Mouse (Mus musculus) lung, adult 18-20 months (tissue): ENCODE measurements around the gene Krt2.

Experiments
- DNase-seq, 2 experiments: peaks; one replicate each; pipeline ENCODE4 v3.0.0; 2022; ENCODE audit warnings: mixed read lengths in 2 of 2

Gene Krt2

DNA sequence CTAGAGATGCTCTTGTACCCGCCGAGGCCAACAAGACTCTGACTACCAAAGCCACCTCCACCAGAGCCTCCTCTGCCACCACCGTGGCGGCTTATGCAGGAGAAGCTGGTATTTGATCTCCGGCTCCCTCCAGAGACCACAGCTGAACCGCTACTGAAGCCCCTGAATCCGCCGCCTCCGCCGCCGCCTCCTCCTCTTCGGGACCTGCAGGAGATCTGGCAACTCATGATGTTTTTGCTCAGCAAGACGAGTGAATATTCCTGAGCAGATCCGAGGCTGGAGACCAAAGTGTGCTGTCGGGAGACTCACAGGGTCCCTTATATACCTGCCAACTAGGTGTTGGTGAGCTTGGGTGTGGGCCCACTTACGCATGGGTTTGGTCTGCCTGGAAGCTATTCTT, at the start of gene Krt2:
Gene Krt2 (minus strand): TSS at position 295 of the 400 bp plus-strand sequence.
- DNase-seq: no peak

DNA sequence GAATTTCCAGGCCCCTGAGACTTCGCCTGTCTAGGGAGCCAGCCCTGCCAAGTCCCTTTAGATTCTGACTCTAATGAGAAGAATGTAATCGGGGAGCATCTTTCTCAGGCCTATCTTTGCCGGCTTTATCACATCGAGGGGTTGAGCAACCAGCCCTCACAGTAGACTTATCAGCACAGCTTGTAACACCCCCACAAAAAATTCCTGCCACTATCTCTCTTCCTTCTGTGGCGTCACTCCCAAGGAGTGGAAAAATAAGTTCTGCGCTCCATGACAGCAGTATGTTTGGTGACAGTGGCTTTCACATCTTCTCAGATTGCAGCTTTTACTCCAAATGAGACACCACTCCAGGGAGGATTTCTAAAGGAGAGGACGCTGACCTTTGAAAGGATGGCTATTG, 48.8 kb upstream of the Krt2 start:
- no peak for DNase-seq

DNA sequence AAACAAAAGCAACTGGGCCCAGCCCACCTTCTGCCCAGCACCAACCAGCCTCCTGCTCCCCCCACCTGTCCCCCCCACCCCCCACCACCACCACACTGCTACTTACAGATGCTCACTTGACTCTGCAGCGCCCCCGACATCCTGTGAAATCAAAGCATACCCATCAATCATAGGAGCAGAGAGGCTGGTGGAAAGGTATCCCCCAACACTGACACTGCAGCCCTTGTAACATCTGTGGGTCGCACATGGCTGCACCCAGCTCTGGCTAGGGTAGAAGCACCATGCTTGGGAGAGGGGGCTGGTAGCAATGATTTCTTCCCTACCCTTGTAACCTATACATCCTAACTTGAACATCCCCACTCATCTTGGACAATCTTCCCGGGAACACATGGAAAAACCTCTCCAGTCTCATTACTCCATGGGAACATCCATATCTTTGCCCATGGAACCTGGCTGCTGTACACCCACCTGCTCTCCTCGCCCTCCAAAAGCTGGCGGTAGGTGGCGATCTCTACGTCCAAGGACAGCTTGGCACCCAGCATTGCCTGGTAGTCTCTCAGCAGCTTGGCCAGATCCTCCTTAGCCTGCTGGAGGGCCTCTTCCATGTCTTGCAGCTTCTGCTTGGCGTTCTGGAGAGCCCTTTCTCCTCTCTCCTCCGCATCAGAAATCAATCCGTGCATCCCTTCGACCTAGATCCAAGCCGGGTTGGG, 42.6 kb upstream of the Krt2 start:
- no peak for DNase-seq

- peak; percentile 42 to 50 for DNase-seq
Measured at GRCm38 (mm10) chr15:101859735-101860170, 41.8 kb upstream of the Krt2 start.

GRCm38 (mm10) chr15:101858673-101859425, 40.9 kb upstream of the Krt2 start:
- DNase-seq: no peak

DNA sequence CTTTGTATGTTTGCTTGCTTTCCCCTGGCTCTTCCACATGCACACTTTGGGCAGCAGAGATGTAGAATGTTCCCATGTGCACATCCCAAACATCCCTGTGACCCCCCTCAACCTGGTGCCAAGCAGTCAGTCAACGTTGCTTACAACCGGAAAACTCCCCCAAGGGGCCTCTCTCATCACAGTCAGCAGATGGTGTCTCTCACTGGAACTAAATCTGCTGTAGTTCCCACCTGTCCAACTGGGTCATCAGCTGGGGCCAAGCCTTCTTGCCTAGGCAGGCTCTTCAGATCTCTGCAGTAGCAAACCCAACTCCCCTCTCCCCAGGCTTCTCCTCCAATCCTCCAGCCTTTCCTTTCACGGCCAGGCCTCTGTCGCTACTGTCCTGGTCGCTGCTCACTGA, 38.7 kb upstream of the Krt2 start:
- no peak for DNase-seq

DNA sequence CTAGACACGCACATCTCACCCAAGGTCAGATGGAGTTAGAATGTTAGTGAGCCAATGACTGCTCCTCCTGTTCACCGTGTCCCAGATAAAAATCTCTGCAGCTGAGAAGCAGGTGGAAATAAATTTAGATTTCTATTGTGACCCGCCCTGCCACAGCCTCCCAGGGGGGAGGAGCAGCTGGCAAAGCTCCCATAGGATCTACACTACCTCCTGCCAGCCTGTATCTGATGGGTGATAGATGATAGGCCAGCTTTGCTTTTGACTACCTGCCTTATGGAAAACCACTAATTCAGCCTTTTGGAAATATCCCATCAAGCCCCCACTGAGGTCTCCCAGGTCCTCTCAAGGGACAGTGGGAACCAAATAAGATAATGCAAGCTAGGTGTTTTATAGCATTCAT, 37.8 kb upstream of the Krt2 start:
- no peak for DNase-seq

GRCm38 (mm10) chr15:101854294-101854693, 36.3 kb upstream of the Krt2 start:
- no peak for DNase-seq

GRCm38 (mm10) chr15:101852571-101852970, 34.6 kb upstream of the Krt2 start:
- DNase-seq: no peak

GRCm38 (mm10) chr15:101850694-101851093, 32.7 kb upstream of the Krt2 start, which contains the start of gene Krt1:
Gene Krt1, minus strand, starts transcription at chr15:101850794.
- no peak for DNase-seq

DNA sequence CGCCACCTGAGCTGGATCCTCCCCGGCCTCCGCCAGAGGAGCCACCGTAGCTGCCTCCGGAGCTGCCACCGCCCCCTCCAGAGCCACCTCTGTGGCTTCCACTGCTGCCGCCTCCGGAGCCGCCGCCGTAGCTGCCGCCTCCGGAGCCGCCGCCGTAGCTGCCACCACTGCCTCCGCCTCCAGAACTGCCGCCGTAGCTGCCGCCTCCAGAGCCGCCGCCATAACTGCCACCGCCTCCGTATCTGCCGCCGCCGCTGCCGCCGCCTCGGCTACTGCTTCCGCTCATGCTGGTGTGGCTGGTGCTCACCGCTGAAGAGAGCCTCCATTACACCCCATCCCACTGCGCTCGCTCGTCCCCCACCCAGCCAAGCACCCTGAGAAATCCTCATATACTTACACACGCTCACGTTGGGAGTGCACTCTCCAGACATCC, 28.0 kb upstream of the Krt2 start:
- DNase-seq: peak; percentile 21 to 44

DNA sequence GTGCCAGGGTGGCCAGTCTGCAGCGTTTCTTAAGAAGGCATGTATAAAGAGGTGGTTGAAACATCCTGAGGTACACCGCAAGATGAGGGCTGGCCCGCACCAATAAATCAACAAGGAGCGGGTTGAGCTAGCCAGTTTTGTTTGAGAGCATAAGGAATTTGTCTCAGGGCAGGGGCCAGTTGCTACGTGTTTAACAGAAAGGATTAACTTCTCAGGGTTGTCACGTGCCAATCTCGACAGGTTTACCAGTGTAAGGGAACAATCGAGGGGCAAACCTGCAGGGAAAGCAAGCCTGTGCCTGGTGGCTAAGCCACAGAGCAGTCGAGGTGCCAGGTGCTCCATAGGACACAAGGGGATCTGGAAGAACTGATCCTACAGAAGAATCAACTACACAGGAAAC, 25.2 kb upstream of the Krt2 start:
- no peak for DNase-seq

GRCm38 (mm10) chr15:101834784-101835328, 16.9 kb upstream of the Krt2 start:
- DNase-seq: no peak

DNA sequence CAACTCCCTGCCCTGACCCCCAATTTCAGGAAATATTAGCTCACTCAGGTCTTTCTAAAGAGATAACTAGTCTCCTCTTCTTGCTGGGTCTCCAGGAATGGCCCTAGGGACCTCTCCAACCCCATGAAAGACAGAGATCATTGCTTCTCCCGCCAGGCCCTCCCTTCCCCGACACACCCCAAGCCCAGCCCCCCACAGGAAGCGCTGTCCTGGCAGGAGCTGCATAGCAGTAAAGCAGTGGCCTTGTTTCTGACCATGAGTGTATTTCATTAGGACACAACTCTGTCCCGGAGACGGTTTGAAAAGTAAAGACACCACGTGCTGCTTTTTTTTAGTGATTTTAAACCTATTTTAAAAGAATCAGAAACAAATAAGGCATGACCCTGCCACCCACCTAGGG, 15.2 kb upstream of the Krt2 start:
- DNase-seq: no peak

DNA sequence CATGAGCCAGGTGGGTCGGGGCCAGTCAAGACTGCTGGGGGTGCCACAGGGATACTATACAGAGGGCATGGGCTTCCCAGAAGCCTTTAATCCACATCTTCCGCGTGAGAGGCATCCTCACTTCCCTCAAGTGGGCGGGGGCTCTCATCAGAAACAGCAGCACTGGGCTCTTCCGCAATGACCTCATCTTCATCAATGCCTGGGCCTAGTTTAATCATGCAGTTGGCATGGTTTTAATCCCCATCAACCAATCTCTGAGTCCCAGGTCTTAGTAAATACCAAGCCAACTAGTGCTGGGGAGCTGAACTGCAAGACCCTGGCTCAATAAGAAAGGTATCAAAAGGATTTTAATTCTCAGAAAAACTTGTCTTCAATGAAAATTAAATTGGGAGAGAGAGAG, 11.5 kb upstream of the Krt2 start:
- DNase-seq: no peak

GRCm38 (mm10) chr15:101821786-101822185, 3.8 kb upstream of the Krt2 start:
- no peak for DNase-seq

GRCm38 (mm10) chr15:101803052-101803822, 14.7 kb downstream of the Krt2 start:
- DNase-seq: no peak

DNA sequence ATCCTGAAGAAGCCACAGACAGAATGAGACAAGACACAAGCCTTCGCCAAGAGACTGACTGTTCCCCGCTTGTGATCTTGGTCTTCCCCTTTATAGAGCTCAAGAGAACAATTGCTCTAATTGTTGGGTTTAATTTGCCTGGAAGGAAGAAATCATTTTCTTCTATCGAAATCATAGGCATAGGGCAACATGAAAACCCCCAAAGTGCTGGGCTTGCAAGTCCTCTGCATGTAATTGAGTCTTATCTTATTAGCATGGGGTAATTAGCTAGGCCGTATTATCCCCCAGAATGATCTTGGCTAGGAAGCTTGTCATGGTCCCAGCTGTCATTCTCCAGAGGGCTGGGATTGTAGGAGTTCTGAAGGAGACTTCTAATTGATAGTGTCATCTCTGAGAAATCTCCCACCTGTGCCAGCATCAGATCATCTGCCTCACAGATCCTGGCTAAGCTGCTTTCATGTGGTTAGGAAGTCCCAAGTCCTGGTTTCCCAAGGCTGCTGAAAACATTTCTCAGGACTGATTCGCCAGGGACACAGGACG, 15.6 kb downstream of the Krt2 start, which contains the start of gene Krt73:
Gene Krt73 (minus strand): TSS at position 51 of the 540 bp plus-strand sequence.
- no peak for DNase-seq

DNA sequence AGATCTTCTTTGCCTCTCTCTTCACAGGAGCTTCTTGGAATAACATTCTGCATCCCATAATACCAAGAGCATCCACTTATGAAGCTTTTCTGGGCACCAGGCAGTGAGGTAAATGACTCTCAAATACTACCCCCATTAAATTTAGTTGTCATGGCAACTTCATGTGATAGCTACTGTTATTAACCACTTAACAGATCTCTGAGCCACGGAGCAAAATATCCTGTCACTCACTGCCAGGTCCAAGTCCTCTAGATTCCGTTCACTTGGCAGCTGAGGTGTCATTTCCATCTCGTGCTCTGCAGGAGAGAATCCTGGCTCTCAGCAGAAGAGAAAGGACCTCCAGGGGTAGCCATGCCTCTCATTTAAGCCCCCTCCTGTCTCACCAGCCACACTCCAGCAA, 27.1 kb downstream of the Krt2 start:
- no peak for DNase-seq

DNA sequence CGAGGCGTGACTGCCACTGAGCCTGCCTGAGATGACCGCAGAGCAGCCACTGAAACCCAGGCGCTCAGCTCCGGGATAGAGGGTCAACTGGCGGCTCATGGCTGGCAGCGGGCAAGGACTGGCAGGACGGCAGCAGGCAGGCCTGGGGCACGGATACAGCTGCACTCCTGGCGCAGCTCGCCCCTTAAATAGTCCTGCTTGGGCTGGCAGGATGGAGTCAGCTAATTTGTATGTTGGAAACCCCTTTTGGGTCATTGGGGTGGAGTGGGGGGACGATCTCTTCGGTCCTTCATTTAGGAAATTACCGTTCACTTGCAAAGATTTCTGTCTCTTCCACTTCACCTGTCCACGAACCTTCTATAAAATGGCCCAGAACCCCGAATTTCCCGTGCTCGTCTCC, 31.6 kb downstream of the Krt2 start, which contains the start of gene Krt72:
Gene Krt72 (minus strand): TSS at position 101 of the 400 bp plus-strand sequence.
- no peak for DNase-seq

GRCm38 (mm10) chr15:101773420-101773819, 44.5 kb downstream of the Krt2 start:
- DNase-seq: peak; percentile 22 to 25

- peak; percentile 81 to 84 for DNase-seq
Measured at GRCm38 (mm10) chr15:101772711-101773081, 45.3 kb downstream of the Krt2 start.
